Mouse (Mus musculus) heart, adult 2 months (tissue): Measurements from ENCODE around the gene Slc35f2. TPM values are rescaled to one million over a fixed set of nuclear protein-coding genes. Genes with fewer than 3 reads are reported as not detected.

Experiments used
- DNase-seq, 2 experiments: peaks; one replicate each; pipeline ENCODE4 v3.0.0; 2021
- H3K27ac ChIP-seq: fragments of 200-600 bp; 2 replicates; pipeline ENCODE4 v1.8.1; 2022
- H3K27me3 ChIP-seq: fragments of 200-500 bp; 2 replicates; pipeline ENCODE4 v1.6.1; 2012; ENCODE audit warnings: mild to moderate bottlenecking, low read length, inconsistent platforms, mixed read lengths; ENCODE audit not compliant: control insufficient read depth, insufficient read depth
- H3K36me3 ChIP-seq: fragments of 200-500 bp; 2 replicates; pipeline ENCODE4 v1.6.1; 2012; ENCODE audit warnings: low read length, inconsistent platforms; ENCODE audit not compliant: control insufficient read depth, insufficient read depth
- H3K4me1 ChIP-seq: fragments of 200-500 bp; 2 replicates; pipeline ENCODE4 v1.6.1; 2011; ENCODE audit warnings: low read length; ENCODE audit not compliant: control insufficient read depth, insufficient read depth
- H3K4me3 ChIP-seq: fragments of 200-600 bp; 2 replicates; pipeline ENCODE4 v1.8.1; 2022
- H3K79me2 ChIP-seq: fragments of 200-500 bp; replicated peaks from 2 replicates; pipeline ENCODE4 v1.6.1; 2012; ENCODE audit warnings: mild to moderate bottlenecking, inconsistent platforms, low read length, moderate library complexity, mixed read lengths; ENCODE audit not compliant: control insufficient read depth, insufficient read depth
- H3K9ac ChIP-seq: fragments of 200-500 bp; 2 replicates; pipeline ENCODE4 v1.6.1; 2012; ENCODE audit warnings: low read depth, mild to moderate bottlenecking, control low read depth, inconsistent platforms, low read length, mixed read lengths
- CTCF ChIP-seq: fragments of 200-600 bp; IDR thresholded peaks from 2 replicates; pipeline ENCODE4 v1.8.1; 2022; ENCODE audit warnings: antibody characterized with exemption, mild to moderate bottlenecking, moderate library complexity
- EP300 ChIP-seq: fragments of 200-500 bp; IDR thresholded peaks from 2 replicates; pipeline ENCODE4 v1.6.1; 2011; ENCODE audit warnings: low read depth, low read length, control low read depth; ENCODE audit not compliant: insufficient read depth
- POLR2A ChIP-seq: fragments of 200-500 bp; IDR thresholded peaks from 2 replicates; pipeline ENCODE4 v1.6.1; 2011; ENCODE audit warnings: mild to moderate bottlenecking, low read depth, low read length, control low read depth; ENCODE audit not compliant: insufficient read depth
- WGBS: fragments of 180-500 bp; shearing (Covaris S2); methylation state at CpG from one replicate; pipeline ENCODE4 v1.1.7; 2018; 5-methylcytosine and 5-hydroxymethylcytosine counted together
- intact Hi-C: fragments of 180-260 bp; cut with DNase I; formaldehyde crosslinking; loops from one replicate; pipeline ENCODE4 v1.15.1; 2025
- polyA plus RNA-seq: library from polyadenylated mRNA; depleted of rRNA; stranded (reverse); fragments of >200 nt; gene quantifications from 2 replicates; pipeline ENCODE4 v1.2.3, GENCODE M21; 2012
- total RNA-seq, 2 experiments: library from RNA; stranded (reverse); gene quantifications; 2 replicates each; pipeline ENCODE4 v1.2.3; 2021

The Slc35f2 gene
- total and polyA plus RNA-seq, 3 experiments = 0.10 to 0.23 (median 0.14) TPM

GRCm38 (mm10) chr9:53764697-53765096 is 6.6 kb upstream of the Slc35f2 start:
- Histone ChIP-seq H3K36me3 (no peaks in the 10 kb centered on the region), H3K27ac (no peak overlapping the region), H3K27me3 (no peaks in the 10 kb centered on the region; the same call in none of the 2 replicates), H3K4me3 (no peak overlapping the region), H3K4me1 (no peaks in the 10 kb centered on the region), H3K79me2 (no peaks in the 10 kb centered on the region), H3K9ac (no peak overlapping the region)
- 83% methylated on average over 8 of the region's 8 CpGs for WGBS
- intact Hi-C loops = no loop called here
- TF ChIP-seq CTCF = no peak
- no peak for TF ChIP-seq EP300
- TF ChIP-seq POLR2A = no peak
- no peak for DNase-seq

DNA sequence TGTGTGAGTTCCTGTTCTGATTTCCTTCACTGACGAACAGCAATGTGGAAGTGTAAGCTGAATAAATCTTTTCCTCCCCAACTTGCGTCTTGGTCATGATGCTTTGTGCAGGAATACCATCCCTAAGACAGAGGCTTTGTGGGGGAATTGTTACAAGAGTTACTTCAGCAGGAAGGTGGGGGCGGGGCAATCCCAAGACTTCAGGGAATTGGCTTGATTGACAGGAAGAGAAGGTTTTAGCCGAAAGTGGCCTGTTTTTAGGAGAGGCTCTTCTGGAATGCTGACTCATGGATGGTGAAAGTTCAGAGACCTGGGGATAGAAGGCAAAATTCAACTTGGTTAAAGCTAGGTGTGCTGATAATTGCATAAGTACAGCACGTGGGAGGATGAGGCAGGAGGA is 2.9 kb upstream of the Slc35f2 start:
- Histone ChIP-seq H3K27ac (no peak overlapping the region), H3K36me3 (no peaks in the 10 kb centered on the region), H3K79me2 (no peaks in the 10 kb centered on the region), H3K4me1 (no peaks in the 10 kb centered on the region), H3K9ac (no peak overlapping the region), H3K27me3 (peaks cover 3% of the 10 kb centered on the region), H3K4me3 (no peak overlapping the region)
- intact Hi-C loops = no loop called here
- DNase-seq = no peak
- 72% methylated on average over 5 of the region's 5 CpGs for WGBS
- TF ChIP-seq EP300 (no peak), POLR2A (no peak), CTCF (no peak)

DNA sequence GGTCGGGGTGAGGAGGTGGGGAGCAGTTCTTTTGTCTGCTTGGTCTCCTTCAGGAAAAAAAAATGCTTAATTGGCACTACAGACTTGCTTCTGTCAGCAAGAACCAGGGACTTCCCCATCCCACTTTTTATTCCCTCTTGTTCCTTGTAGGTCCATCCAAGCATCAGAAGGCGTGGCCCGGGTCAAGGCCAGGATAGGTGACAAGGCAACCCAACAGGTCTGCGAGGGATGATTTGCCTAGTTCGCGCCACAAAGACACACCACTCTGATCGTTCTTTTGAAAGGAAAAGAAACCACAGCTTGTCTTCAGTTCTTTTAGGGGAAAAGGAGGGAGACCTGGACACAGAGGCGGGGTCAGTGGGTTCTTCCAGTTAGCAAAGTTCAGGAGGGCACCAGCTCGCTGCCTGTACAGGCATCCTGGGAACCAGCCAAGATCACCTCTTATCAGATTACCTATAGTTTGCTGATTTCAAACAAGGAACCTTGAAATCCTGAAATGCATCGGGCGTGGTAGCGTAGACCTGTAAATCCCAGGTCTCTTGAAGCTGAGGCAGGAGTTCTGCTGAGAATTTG is 481 bp upstream of the Slc35f2 start:
- H3K9ac ChIP-seq = no peak overlapping the region
- 43% methylated on average over 12 of the region's 12 CpGs for WGBS

DNA sequence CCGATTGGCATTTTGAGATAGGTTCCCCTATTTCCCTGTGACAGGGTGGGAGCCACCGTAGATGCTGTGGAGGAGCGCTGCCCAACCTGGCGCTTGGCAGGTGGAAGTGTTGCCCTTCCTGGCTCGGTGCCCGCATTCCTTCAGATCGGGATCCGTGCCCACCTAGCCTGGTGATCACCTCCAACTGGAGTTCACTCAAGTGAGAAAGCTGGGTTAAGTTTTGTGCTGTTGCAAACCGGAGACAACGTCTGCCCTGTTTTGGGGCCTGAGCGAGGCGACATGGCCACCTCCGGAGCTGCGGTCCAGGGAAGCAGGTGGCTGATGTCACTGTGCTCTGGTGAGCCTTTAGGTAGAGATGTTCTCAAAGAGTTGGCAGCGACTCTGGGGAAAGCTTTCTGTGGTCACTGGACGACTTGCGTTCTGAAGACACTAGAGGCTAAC is 803 bp downstream of the Slc35f2 start:
- H3K79me2 ChIP-seq = no peaks in the 10 kb centered on the region
- peaks cover 3% of the 10 kb centered on the region for H3K27me3 ChIP-seq
- no peak overlapping the region for H3K9ac ChIP-seq
- WGBS = 5% methylated on average over 17 of the region's 17 CpGs
- intact Hi-C loops = no loop called here
- TF ChIP-seq EP300 (no peak), POLR2A (no peak), CTCF (no peak)
- no peaks in the 10 kb centered on the region for H3K36me3 ChIP-seq
- no peak overlapping the region for H3K27ac ChIP-seq
- no peaks in the 10 kb centered on the region for H3K4me1 ChIP-seq
- peak; percentile 6 to 20 for DNase-seq
- peak overlapping the region; percentile 53 for H3K4me3 ChIP-seq

More for the DNA sequence above, 481 bp upstream of the Slc35f2 start:
- TF ChIP-seq POLR2A (no peak), EP300 (no peak), CTCF (no peak)
- Histone ChIP-seq H3K79me2 (no peaks in the 10 kb centered on the region), H3K4me3 (no peak overlapping the region; the same call in 1 of the 2 replicates), H3K4me1 (no peaks in the 10 kb centered on the region), H3K27me3 (peaks cover 3% of the 10 kb centered on the region), H3K27ac (no peak overlapping the region), H3K36me3 (no peaks in the 10 kb centered on the region)
- DNase-seq = no peak
- intact Hi-C loops = no loop called here

GRCm38 (mm10) chr9:53775511-53775910 is 4.2 kb downstream of the Slc35f2 start:
- no peak overlapping the region for H3K27ac ChIP-seq
- peaks cover 3% of the 10 kb centered on the region for H3K27me3 ChIP-seq
- no peak overlapping the region for H3K9ac ChIP-seq
- no peak overlapping the region for H3K4me3 ChIP-seq
- no peaks in the 10 kb centered on the region for H3K79me2 ChIP-seq
- TF ChIP-seq EP300 (no peak), CTCF (no peak), POLR2A (no peak)
- intact Hi-C loops = no loop called here
- H3K4me1 ChIP-seq = no peaks in the 10 kb centered on the region
- DNase-seq = no peak
- WGBS = 74% methylated on average over 2 of the region's 2 CpGs
- no peaks in the 10 kb centered on the region for H3K36me3 ChIP-seq

DNA sequence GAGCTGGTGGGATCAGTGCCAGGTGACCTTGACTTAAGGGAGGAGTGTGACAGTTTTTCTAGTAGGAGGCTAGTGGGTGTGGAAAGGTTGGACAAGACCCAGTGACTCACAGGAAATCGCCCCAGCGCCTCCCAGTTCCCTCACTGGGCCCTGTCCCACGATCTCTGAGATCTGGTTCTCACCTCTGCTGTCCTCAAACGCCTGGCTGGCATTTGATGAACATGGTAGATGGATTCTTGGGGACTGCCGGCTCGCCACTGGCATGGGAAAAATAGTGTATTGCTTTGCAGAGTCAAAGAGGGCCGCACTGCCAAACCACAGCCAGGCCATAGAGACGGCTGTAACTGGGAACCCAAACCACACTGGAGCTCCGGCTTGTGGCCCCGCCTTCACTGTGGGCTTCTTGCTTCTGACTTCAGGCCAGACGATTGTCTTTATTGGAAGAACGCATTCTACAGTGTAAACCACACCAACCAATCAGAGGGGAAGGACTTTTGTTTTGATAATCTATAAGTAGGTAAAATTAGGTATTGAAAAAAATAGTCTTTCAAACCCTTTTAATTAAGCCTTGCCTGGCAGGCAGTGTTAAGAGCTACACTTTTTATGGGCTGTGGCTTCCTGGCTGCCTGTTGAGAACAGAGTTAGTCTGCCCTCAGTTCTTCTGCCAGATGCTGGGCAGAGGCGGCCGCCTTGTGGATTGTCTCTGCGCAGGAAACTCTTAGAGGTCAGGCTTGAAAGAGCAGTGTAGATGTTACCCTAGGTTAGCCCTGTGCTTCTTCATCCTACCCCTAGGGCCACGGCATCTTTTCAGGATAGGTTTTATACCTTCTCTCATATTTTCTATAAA is 15.4 kb downstream of the Slc35f2 start:
- no peak overlapping the region for H3K9ac ChIP-seq
- no peaks in the 10 kb centered on the region for H3K79me2 ChIP-seq
- no peaks in the 10 kb centered on the region for H3K4me1 ChIP-seq
- H3K27me3 ChIP-seq = no peaks in the 10 kb centered on the region
- peak in 1 of 2 experiments; percentile 5 for DNase-seq
- 48% methylated on average over 16 of the region's 16 CpGs for WGBS
- no peak overlapping the region for H3K27ac ChIP-seq
- no peaks in the 10 kb centered on the region for H3K36me3 ChIP-seq
- no peak overlapping the region for H3K4me3 ChIP-seq
- intact Hi-C loops = no loop called here
- TF ChIP-seq CTCF (no peak), POLR2A (no peak), EP300 (no peak)
